Mouse (Mus musculus) hindbrain, embryonic 11.5 days (tissue): ENCODE data around the gene 5730596B20Rik. TPM values are rescaled to one million over a fixed set of nuclear protein-coding genes. Genes with fewer than 3 reads are reported as not detected.

ENCODE experiments used
- ATAC-seq: fragments of 200-750 bp; cut with Nextera tagmentation; 2 replicates; pipeline ENCODE4 v1.8.0; 2017; ENCODE audit warnings: mild to moderate bottlenecking, moderate TSS enrichment, moderate library complexity; ENCODE audit not compliant: low FRiP score
- DNase-seq: peaks from one replicate; pipeline ENCODE4 v3.0.0-alpha.2; 2015; ENCODE audit warnings: low spot score
- H3K27ac ChIP-seq: fragments of 300-500 bp; sonication (generic); 2 replicates; pipeline ENCODE4 v1.5.1; 2014; ENCODE audit warnings: mild to moderate bottlenecking, low read depth, low read length
- H3K27me3 ChIP-seq: fragments of 300-500 bp; sonication (generic); 2 replicates; pipeline ENCODE4 v1.6.1; 2014; ENCODE audit warnings: mild to moderate bottlenecking, low read length, moderate library complexity, mixed read lengths; ENCODE audit not compliant: control insufficient read depth, insufficient read depth
- H3K36me3 ChIP-seq: fragments of 300-500 bp; sonication (generic); 2 replicates; pipeline ENCODE4 v1.6.1; 2014; ENCODE audit warnings: mild to moderate bottlenecking, low read length, moderate library complexity, mixed read lengths; ENCODE audit not compliant: control insufficient read depth, insufficient read depth
- H3K4me1 ChIP-seq: fragments of 300-500 bp; sonication (generic); replicated peaks from 2 replicates; pipeline ENCODE4 v1.6.1; 2014; ENCODE audit warnings: low read length, mixed read lengths; ENCODE audit not compliant: control insufficient read depth, insufficient read depth
- H3K4me2 ChIP-seq: fragments of 300-500 bp; sonication (generic); replicated peaks from 2 replicates; pipeline ENCODE4 v1.6.1; 2014; ENCODE audit warnings: mild to moderate bottlenecking, low read depth, low read length
- H3K4me3 ChIP-seq: fragments of 300-500 bp; sonication (generic); 2 replicates; pipeline ENCODE4 v1.5.1; 2014; ENCODE audit warnings: low read depth, low read length
- H3K9ac ChIP-seq: fragments of 300-500 bp; sonication (generic); 2 replicates; pipeline ENCODE4 v1.6.1; 2014; ENCODE audit warnings: low read depth, low read length
- H3K9me3 ChIP-seq: fragments of 300-500 bp; sonication (generic); 2 replicates; pipeline ENCODE4 v1.6.1; 2016; ENCODE audit warnings: low read length; ENCODE audit not compliant: control insufficient read depth
- WGBS: fragments of 180-500 bp; shearing (Covaris S2); extraction: QIAGEN DNeasy Blood & Tissue Kit; methylation state at CpG from one replicate; pipeline ENCODE4 v1.1.7; 2014; 5-methylcytosine and 5-hydroxymethylcytosine counted together
- polyA plus RNA-seq: library from polyadenylated mRNA; unstranded; fragments of >200 nt; fragmentation: Nextera tagmentation; extraction: Ambion mirVana; gene quantifications from 2 replicates; pipeline ENCODE4 v1.2.1, GENCODE M21; 2014

Gene 5730596B20Rik
- polyA plus RNA-seq, 1 experiment from 2014 or later = 5.4 TPM

GRCm38 (mm10) chr6:52177806-52178205 is 508 bp downstream of the 5730596B20Rik start:
- peak overlapping the region; percentile 97 for H3K9ac ChIP-seq
- WGBS = 0% methylated on average over 9 of the region's 9 CpGs
- peak overlapping the region; percentile 55 for H3K4me2 ChIP-seq
- H3K4me3 ChIP-seq = peak overlapping the region; percentile 76
- peak; percentile 69 for DNase-seq
- no peaks in the 10 kb centered on the region for H3K36me3 ChIP-seq
- H3K9me3 ChIP-seq = no peaks in the 10 kb centered on the region
- H3K27ac ChIP-seq = peak overlapping the region; percentile 99
- 0 out of 2 replicates have a peak, but pooled peaks cover 2% of the 10 kb centered on the region for H3K4me1 ChIP-seq
- peaks cover 71% of the 10 kb centered on the region for H3K27me3 ChIP-seq
- no peak for ATAC-seq

- peak overlapping the region; percentile 99 for H3K27ac ChIP-seq
- H3K4me3 ChIP-seq = peak overlapping the region; percentile 76
- H3K4me1 ChIP-seq = no peaks in the 10 kb centered on the region
Measured at GRCm38 (mm10) chr6:52178918-52179665, 1.8 kb downstream of the 5730596B20Rik start.

GRCm38 (mm10) chr6:52179690-52180089 is 2.4 kb downstream of the 5730596B20Rik start:
- Histone ChIP-seq H3K4me2 (peak overlapping the region; percentile 55), H3K4me3 (peak overlapping the region; percentile 76), H3K27me3 (peaks cover 80% of the 10 kb centered on the region), H3K27ac (peak overlapping the region; percentile 99), H3K9me3 (no peaks in the 10 kb centered on the region), H3K36me3 (no peaks in the 10 kb centered on the region), H3K9ac (peak overlapping the region; percentile 97), H3K4me1 (peaks cover 1% of the 10 kb centered on the region; the same call in 1 of the 2 replicates)
- ATAC-seq (no peak), DNase-seq (no peak)
- WGBS = under 1% methylated on average over 10 of the region's 10 CpGs

More at GRCm38 (mm10) chr6:52178918-52179665, 1.8 kb downstream of the 5730596B20Rik start:
- Histone ChIP-seq H3K36me3 (no peaks in the 10 kb centered on the region), H3K9ac (peak overlapping the region; percentile 97), H3K9me3 (no peaks in the 10 kb centered on the region), H3K4me2 (peak overlapping the region; percentile 55), H3K27me3 (peaks cover 74% of the 10 kb centered on the region)
- no peak for ATAC-seq
- peak; percentile 58 for DNase-seq
- WGBS = 1% methylated on average over 4 of the region's 4 CpGs

- Histone ChIP-seq H3K36me3 (no peaks in the 10 kb centered on the region), H3K27me3 (peaks cover 78% of the 10 kb centered on the region), H3K9me3 (no peaks in the 10 kb centered on the region), H3K27ac (peak overlapping the region; percentile 99), H3K9ac (peak overlapping the region; percentile 97), H3K4me1 (peaks cover 2% of the 10 kb centered on the region; the same call in 1 of the 2 replicates), H3K4me3 (peak overlapping the region; percentile 76), H3K4me2 (peak overlapping the region; percentile 55)
- ATAC-seq = no peak
- no peak for DNase-seq
- WGBS = under 1% methylated on average over 11 of the region's 11 CpGs
Measured at GRCm38 (mm10) chr6:52180213-52180710, 3.0 kb downstream of the 5730596B20Rik start.

GRCm38 (mm10) chr6:52180726-52181125 is 3.4 kb downstream of the 5730596B20Rik start:
- 11% methylated on average over 3 of the region's 3 CpGs for WGBS

GRCm38 (mm10) chr6:52182030-52182429 is 4.7 kb downstream of the 5730596B20Rik start:
- 0 out of 2 replicates have a peak overlapping the region, but pooled peaks have one; percentile 7 for H3K27ac ChIP-seq
- ATAC-seq (no peak), DNase-seq (no peak)
- no peak overlapping the region for H3K9ac ChIP-seq
- H3K9me3 ChIP-seq = no peaks in the 10 kb centered on the region
- WGBS = 30% methylated on average over 2 of the region's 2 CpGs
- H3K27me3 ChIP-seq = peaks cover 87% of the 10 kb centered on the region
- H3K36me3 ChIP-seq = no peaks in the 10 kb centered on the region
- H3K4me3 ChIP-seq = peak overlapping the region; percentile 10; the same call in 1 of the 2 replicates
- peaks cover 2% of the 10 kb centered on the region; the same call in 1 of the 2 replicates for H3K4me1 ChIP-seq
- peak overlapping the region; percentile 55; the same call in 1 of the 2 replicates for H3K4me2 ChIP-seq

More at GRCm38 (mm10) chr6:52180726-52181125, 3.4 kb downstream of the 5730596B20Rik start:
- ATAC-seq = no peak
- H3K9ac ChIP-seq = peak overlapping the region; percentile 97
- H3K9me3 ChIP-seq = no peaks in the 10 kb centered on the region
- H3K4me1 ChIP-seq = peaks cover 2% of the 10 kb centered on the region; the same call in 1 of the 2 replicates
- peaks cover 77% of the 10 kb centered on the region for H3K27me3 ChIP-seq
- H3K36me3 ChIP-seq = no peaks in the 10 kb centered on the region
- H3K4me2 ChIP-seq = peak overlapping the region; percentile 55
- H3K27ac ChIP-seq = peak overlapping the region; percentile 99
- no peak for DNase-seq
- peak overlapping the region; percentile 76 for H3K4me3 ChIP-seq

- H3K27ac ChIP-seq = peak overlapping the region; percentile 84
- DNase-seq (no peak), ATAC-seq (no peak)
- peaks cover 85% of the 10 kb centered on the region for H3K27me3 ChIP-seq
- peaks cover 2% of the 10 kb centered on the region; the same call in 1 of the 2 replicates for H3K4me1 ChIP-seq
- no peaks in the 10 kb centered on the region for H3K36me3 ChIP-seq
- WGBS = 17% methylated on average over 1 of the region's 1 CpGs
- no peaks in the 10 kb centered on the region for H3K9me3 ChIP-seq
- peak overlapping the region; percentile 40; the same call in 1 of the 2 replicates for H3K4me2 ChIP-seq
- H3K9ac ChIP-seq = no peak overlapping the region; the same call in 1 of the 2 replicates
- no peak overlapping the region for H3K4me3 ChIP-seq
Measured at GRCm38 (mm10) chr6:52182793-52183192, 5.5 kb downstream of the 5730596B20Rik start.

GRCm38 (mm10) chr6:52183311-52184080 is 6.2 kb downstream of the 5730596B20Rik start:
- ATAC-seq (no peak), DNase-seq (no peak)
- peak overlapping the region; percentile 40 for H3K4me2 ChIP-seq
- H3K27me3 ChIP-seq = peaks cover 85% of the 10 kb centered on the region
- H3K27ac ChIP-seq = peak overlapping the region; percentile 84
- 13% methylated on average over 10 of the region's 10 CpGs for WGBS
- H3K4me3 ChIP-seq = no peak overlapping the region
- H3K9ac ChIP-seq = peak overlapping the region; percentile 37; the same call in 1 of the 2 replicates
- H3K36me3 ChIP-seq = no peaks in the 10 kb centered on the region
- peaks cover 2% of the 10 kb centered on the region; the same call in 1 of the 2 replicates for H3K4me1 ChIP-seq
- no peaks in the 10 kb centered on the region for H3K9me3 ChIP-seq
